Mouse (Mus musculus): ENCODE results near the gene Akap9.
"Not testable (repeated sequence)": the region's sequence is repeated elsewhere in the genome, so short reads cannot be mapped to it uniquely, and the experiment has no call there.

Akap9 gene

DNA sequence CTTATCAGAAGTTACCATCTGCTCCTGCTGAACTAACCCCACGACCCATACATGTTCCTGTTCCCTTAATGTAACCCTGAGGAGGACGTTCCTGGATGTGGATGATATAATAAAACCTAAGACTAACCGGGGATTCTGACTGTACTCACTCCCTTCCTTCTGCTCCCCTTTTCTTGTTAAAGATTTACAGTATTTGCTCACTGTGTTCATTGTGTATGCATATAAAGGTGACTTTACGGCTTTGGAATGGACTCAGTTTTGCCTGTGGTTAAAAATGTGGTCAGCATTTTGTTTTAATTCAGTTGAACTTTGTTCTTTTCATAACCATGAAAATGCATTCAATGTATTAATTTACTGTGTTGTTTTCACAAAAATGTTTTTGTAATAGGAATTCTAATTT, 104.0 kb downstream of the Akap9 start:
- DNase-seq (ENCODE audit: inconsistent age in 2 of 2, low spot score in 1 of 2): no peak

DNA sequence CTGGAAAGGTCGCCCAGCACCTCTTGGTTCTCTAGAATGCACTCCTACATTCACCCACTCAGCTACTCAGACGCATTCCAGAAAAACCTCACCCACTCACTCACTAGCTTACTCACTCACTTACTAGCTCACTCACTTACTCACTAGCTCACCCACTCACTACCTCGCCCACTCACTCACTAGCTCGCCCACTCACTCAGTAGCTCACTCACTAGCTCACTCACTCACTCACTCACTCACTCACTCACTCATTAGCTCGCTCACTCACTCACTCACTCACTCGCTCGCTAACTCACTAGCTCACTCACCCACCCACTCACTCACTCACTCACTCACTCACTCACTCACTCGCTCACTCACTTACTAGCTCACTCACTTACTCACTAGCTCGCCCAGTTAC, 108.8 kb downstream of the Akap9 start:
- DNase-seq (ENCODE audit: inconsistent age in 2 of 2, low spot score in 1 of 2): no peak

- DNase-seq (ENCODE audit: inconsistent age in 2 of 2, low spot score in 1 of 2): peak; percentile 60 to 85
Observed at GRCm38 (mm10) chr5:4039351-4039750, 111.5 kb downstream of the Akap9 start.

DNA sequence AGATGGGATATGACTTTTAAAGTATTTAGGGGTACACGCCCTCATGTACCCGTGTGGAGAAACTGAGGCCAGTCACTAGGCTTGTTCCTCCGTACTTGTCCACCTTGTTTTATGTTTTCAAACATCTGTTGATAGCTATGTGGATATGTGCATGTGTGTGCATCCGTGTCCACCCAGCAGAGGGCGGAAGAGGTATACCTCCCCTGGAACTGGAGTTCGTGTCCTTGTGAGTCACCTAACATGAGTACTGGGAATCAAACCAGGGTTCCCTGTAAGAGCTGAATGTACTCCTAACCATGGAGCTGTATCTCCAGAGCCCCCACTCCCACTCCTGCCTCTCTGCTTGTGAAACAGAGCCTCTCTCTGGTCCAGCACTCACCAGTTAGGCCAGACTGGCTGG, 112.5 kb downstream of the Akap9 start:
- peak; percentile 30 to 80 for DNase-seq (ENCODE audit: inconsistent age in 2 of 2, low spot score in 1 of 2)

DNA sequence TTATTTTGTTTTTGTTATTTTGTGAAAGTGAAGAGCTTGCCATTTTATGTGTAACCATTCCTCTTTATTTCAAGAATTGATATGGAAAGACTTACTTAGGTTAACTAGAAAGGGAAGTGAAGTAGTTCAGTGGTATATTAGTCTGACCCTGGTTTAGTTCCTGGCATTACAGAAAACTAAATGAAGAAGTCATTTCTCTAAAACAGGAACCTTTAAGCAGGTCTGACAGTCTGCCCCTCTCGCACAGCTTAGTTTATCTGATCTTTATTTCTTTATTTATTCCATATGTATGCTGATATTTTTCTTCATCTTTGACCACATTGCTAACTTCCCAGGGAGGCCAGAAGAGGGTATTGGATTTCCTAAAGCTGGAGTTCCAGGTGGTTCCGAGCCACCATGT, 113.1 kb downstream of the Akap9 start:
- no peak for DNase-seq (ENCODE audit: inconsistent age in 2 of 2, low spot score in 1 of 2)

- DNase-seq (ENCODE audit: inconsistent age in 2 of 2, low spot score in 1 of 2): no peak
Observed at GRCm38 (mm10) chr5:4060313-4060712, 132.5 kb downstream of the Akap9 start.

DNA sequence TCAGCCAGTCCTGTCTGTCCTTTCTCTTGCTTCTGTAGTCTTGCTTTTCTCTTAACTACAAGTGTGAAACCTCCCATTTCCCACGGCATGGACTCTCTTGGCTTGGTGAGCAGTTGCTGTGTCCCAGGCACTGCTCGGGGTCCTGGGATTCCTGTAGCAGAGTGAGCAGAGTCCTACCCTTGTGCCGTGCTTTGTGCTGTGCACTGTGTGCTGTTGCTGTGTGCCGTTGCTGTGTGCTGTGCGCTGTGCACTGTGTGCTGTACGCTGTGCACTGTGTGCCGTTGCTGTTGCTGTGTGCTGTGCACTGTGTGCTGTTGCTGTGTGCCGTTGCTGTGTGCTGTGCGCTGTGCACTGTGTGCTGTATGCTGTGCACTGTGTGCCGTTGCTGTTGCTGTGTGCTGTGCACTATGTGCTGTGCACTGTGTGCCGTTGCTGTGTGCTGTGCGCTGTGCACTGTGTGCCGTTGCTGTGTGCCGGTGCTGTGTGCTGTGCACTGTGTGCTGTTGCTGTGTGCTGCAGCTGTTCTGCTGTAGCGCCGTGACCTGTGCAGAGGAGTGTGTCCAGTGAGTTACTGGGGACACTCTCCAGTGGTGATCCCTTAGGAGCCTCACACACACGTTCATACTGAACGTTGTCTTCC, 138.7 kb downstream of the Akap9 start:
- no peak for DNase-seq (ENCODE audit: inconsistent age in 2 of 2, low spot score in 1 of 2)

DNA sequence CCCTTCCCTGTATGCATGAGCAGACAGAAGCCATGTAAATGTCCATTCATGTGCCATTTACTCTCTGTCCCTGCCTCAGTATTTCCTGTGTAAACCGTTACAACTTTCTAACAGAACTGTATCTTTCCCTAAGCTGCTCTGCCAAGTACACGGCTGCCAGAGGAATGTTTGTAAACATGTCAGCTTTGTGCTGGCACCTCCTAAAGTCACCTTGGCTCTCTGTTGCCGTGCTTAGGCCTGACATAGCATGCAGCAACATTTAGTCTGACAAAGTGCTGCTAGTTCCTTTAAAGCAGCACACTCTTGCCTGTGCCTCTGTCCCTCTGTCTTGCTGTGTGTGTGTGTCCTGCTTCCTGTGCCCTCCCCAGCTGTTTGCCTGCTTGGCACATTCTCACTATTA, 139.3 kb downstream of the Akap9 start:
- DNase-seq (ENCODE audit: inconsistent age in 2 of 2, low spot score in 1 of 2): no peak

- no peak for DNase-seq (ENCODE audit: inconsistent age in 2 of 2, low spot score in 1 of 2)
Observed at GRCm38 (mm10) chr5:4079086-4079485, 151.2 kb downstream of the Akap9 start.

DNA sequence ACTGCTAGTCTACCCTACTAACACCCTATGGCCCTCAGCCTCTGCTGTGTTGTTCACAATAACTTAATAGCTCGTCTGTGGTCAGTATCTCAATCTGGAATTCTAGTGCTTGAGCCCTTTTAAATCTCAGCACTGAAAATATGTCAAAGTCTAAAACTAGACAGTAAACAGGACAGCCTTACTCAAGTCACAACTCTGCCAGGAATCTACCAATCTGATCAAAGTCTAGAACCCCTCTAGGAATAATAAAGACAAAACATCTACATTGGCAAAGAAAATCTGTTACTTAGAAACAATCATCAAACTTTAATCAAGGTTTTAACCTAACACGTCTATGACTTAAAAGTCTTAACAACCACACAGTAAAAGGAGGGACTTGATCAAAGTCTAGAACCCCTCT, 153.0 kb downstream of the Akap9 start:
- DNase-seq (ENCODE audit: inconsistent age in 2 of 2, low spot score in 1 of 2): no peak

- no peak for DNase-seq (ENCODE audit: inconsistent age in 2 of 2, low spot score in 1 of 2)
Observed at GRCm38 (mm10) chr5:4081513-4081912, 153.7 kb downstream of the Akap9 start.

DNA sequence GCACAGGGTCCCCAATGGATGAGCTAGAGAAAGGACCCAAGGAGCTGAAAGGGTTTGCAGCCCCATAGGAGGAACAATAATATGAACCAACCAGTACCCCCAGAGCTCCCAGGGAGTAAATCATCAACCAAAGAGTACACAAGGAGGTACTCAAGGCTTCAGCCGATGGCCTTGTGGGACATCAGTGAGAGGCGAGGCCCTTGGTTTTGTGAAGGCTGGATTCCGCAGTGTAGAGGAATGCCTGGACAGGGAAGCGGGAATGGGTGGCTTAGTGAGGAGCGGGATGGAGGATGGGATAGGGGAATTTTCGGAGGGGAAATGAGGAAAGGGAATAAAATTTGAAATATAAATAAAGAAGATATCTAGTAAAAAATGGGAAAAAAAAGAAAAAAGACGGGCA, 157.1 kb downstream of the Akap9 start:
- DNase-seq (ENCODE audit: inconsistent age in 2 of 2, low spot score in 1 of 2): no peak

DNA sequence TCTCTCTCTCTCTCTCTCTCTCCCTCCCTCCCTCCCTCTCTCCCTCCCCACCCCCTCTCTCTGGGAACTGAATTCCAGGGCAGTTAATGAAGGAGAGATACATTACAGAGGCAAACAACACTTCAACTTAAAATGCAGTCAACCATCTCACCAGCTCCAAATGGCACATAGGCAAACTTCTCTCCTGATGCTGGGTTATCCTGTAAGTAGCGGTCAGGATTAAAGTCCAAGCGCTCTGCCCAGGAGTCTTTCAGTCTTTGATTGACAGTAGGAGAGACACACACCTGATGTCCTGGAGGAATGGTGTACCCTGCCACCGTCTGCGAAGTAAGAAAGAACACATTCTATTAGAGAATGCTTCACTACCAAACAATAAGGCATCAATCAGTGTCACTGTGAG, 158.5 kb downstream of the Akap9 start:
- DNase-seq (ENCODE audit: inconsistent age in 2 of 2, low spot score in 1 of 2): no peak

DNA sequence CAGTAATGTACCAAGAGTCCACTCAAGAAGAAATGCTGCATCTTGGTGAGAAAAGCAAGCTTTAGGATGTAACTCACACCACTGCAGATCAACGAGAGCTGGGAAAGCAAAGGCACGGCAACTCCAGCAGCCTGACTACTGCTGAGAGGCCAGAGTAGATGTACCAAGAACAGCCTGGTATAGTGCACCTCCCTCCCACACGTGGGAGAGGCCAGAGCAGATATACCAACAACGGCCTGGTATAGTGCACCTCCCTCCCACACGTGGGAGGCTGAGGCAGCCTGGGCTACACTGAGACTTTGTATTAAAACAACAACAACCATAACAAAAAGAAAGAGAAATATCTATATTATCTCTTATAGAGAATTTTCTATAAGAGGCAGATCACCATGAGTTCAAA, 160.3 kb downstream of the Akap9 start:
- no peak for DNase-seq (ENCODE audit: inconsistent age in 2 of 2, low spot score in 1 of 2)

DNA sequence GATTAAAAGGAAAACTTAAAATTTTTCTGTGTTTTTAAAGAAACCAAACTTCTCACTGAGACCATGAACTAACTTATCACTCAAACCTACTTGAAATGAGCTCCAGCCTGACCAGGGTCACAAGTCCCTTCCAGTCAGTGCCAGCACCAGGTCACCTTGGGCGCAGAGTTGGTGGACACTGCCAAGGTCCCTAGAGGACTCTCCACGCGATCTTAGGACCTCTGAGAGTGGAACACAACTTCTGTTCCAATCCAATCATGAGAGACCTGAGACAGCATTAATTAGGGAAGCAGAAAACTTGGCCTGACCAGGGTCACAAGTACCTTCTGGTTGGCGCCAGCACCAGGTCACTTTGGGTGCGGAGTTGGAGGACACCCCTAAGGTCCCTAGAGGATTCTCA, 166.6 kb downstream of the Akap9 start:
- DNase-seq (ENCODE audit: inconsistent age in 2 of 2, low spot score in 1 of 2): no peak

DNA sequence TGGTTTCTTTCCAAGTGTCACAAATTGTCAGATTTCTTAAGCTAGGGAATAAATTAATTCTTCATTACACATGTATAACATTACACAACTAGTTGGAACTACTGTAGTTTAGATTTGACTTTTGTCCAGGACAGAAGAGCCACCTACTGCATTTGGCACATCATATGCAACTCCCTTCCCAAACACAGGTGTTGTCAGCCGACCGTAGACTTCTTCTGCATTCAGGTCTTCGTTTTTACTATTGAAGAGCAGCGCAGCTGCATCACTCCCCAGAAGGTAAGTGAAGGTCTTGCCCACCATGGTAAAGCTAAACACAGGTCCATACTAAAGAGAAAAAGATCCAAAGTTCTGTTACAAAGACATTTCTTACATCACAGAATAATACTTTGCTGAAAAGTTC, 173.2 kb downstream of the Akap9 start:
- DNase-seq (ENCODE audit: inconsistent age in 2 of 2, low spot score in 1 of 2): no peak

GRCm38 (mm10) chr5:4101770-4102169, 173.9 kb downstream of the Akap9 start:
- no peak for DNase-seq (ENCODE audit: inconsistent age in 2 of 2, low spot score in 1 of 2)

DNA sequence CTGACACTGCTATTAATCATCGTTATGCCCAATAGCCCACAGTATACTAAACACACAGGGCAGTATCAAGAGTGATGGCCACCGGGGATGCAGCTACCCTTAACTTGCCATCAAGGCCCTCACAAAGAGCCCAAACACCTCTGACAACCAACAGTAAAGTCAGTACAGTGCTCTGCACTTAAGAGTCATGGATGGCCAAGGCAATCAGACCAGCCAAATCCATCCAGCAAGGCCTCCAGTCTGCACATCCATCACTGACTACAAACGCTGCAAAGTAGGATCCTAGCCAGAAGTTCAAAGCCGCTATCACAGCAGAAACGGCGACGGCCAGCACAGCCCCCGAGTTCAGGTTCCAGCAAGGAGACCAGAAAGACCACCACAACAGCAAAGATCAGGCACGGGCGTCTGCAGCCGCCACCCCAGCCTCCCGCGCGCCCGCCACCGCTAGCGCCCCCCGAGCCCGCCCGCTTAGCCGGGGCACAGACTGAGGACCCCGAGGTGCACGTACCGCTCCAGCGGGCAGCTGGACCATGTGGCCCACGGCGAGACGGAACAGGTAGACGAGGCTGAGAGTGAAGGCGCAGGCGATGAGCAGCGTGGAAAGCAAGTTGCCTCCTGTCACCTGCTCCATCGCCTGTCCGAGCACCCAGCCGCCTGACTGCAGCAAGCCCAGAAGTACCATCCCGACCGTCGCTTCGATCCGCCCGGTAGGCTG, 175.9 kb downstream of the Akap9 start:
- peak; percentile 50 to 77 for DNase-seq (ENCODE audit: inconsistent age in 2 of 2, low spot score in 1 of 2)

GRCm38 (mm10) chr5:4104341-4105040, 176.6 kb downstream of the Akap9 start, which contains the start of gene Cyp51:
Cyp51 (minus strand) TSS chr5:4104746.
- DNase-seq (ENCODE audit: inconsistent age in 2 of 2, low spot score in 1 of 2): peak; percentile 94 to 97

- no peak for DNase-seq (ENCODE audit: inconsistent age in 2 of 2, low spot score in 1 of 2)
Observed at GRCm38 (mm10) chr5:4105651-4106186, 177.9 kb downstream of the Akap9 start.

- not testable (repeated sequence) for DNase-seq (ENCODE audit: inconsistent age in 2 of 2, low spot score in 1 of 2)
Observed at GRCm38 (mm10) chr5:4107056-4107455, 179.2 kb downstream of the Akap9 start.

DNA sequence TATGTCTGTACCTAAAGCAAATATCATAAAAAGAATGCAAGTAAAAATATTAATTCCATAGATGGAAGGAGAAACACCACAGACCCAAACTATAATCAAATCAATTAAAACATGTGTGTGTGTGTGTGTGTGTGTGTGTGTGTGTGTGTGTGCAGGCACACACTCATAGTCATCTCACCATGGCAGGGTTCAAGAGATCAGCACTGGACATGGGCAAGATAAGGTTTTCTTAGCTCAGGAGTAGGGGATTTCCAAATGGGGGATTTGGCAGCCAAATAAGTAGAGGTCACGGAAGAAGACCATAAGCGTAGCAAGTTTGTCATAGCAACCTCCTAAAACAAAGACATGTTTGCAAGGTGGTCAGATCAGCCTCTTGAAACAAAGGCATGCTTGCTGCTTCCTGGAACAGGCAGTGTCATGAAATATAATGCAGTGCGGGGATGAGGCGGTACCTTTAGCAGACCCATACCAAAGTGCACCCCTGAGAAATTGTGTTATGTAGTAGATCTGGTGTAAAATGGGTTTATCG, 184.8 kb downstream of the Akap9 start:
- no peak for DNase-seq (ENCODE audit: inconsistent age in 2 of 2, low spot score in 1 of 2)

All from adrenal gland, adult (tissue).